Mouse (Mus musculus): ENCODE results near the gene Stk39. TPM values are rescaled to one million over a fixed set of nuclear protein-coding genes. Genes with fewer than 3 reads are reported as not detected.

The Stk39 gene
- polyA plus RNA-seq, 1 experiment, result not detected

DNA sequence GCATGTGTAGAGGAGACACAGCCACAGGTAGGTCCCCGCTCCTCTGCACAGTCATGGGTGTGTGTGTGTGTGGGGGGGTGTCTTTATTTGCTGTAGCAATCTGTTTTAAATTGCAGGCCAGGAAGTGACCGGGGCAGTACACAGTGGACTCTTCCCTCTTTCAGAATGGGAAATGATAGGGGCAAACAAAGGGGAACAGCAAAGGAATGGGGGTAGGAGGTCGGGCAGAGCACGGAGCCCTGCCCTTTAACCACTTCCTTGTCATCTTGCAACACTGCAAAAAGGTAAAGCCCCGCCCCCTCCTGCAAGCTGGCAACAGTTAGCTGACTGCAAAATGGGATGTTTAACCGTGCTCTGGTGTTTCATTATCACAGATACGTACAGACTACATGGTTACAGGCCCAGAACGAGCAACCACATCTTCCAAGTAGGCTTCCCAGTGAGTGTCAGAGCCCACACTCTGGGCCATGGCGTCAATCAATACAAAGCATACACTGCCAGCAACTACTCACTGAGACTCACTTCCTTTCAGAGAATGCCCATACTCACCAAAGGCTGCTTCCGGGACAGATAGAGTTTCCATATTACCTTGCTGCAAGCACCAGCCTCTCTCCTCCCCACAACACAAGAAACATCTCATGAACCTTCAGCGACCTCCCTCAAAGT is 89.5 kb downstream of the Stk39 start:
- H3K36me3 ChIP-seq (ENCODE audit: control insufficient read depth), result no peaks in the 10 kb centered on the region
- H3K4me1 ChIP-seq (ENCODE audit: control insufficient read depth), result peaks cover 2% of the 10 kb centered on the region; the same call in 1 of the 2 replicates
- TF ChIP-seq GATA1 (IDR thresholded peaks at IDR 0.05; ENCODE audit: low read length) (no peak), TAL1 (IDR thresholded peaks at IDR 0.05; ENCODE audit: low read length) (no peak)
- no peak overlapping the region for H3K4me3 ChIP-seq (replicated peaks)
- no peaks in the 10 kb centered on the region for H3K9me3 ChIP-seq (ENCODE audit: control insufficient read depth, low read length)
- no peaks in the 10 kb centered on the region for H3K27me3 ChIP-seq (ENCODE audit: control insufficient read depth)

DNA sequence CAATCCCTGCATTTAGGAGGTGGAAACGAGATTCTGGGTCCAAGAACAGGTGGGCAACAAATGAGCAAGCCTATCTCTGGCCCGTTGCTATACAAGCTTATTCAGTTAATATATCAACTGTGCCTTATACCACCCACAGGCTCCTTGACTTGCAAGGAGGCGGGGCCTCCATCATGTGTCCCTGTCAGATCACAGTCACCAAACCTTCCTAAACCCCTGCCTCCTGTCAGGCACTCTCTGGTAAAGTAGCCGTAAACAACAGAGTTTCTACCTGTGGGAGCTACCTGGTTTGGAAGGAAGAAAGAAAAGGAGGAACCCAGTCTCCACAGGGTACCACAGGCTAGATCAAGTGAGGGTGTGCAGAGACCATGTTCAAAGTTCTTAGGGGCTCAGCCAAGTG is 90.2 kb downstream of the Stk39 start:
- peaks cover 2% of the 10 kb centered on the region; the same call in 1 of the 2 replicates for H3K4me1 ChIP-seq (ENCODE audit: control insufficient read depth)
- H3K27me3 ChIP-seq (ENCODE audit: control insufficient read depth), result no peaks in the 10 kb centered on the region
- H3K9me3 ChIP-seq (ENCODE audit: control insufficient read depth, low read length), result no peaks in the 10 kb centered on the region
- no peaks in the 10 kb centered on the region for H3K36me3 ChIP-seq (ENCODE audit: control insufficient read depth)
- TF ChIP-seq GATA1 (IDR thresholded peaks at IDR 0.05; ENCODE audit: low read length), result no peak
- no peak for TF ChIP-seq TAL1 (IDR thresholded peaks at IDR 0.05; ENCODE audit: low read length)
- H3K4me3 ChIP-seq (replicated peaks), result no peak overlapping the region

DNA sequence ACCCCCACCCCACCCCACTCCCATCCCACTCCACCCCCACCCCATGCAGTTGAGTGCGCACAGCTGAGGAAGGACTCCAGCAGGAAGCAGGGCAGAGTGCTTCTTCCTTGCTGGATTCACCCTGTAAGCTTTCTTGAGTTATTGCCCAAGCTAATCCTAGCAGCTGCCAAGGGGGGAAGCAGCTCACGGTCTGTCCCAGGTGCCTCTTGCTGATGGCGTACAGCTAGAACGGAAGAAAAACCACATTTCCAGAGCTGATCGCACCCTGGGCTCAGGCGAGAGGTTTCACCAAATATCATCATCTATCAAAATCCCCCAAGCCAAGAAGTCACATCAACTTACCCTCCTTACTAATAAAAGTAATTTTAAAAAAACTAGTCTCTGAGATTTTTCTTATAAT is 90.9 kb downstream of the Stk39 start:
- no peaks in the 10 kb centered on the region for H3K36me3 ChIP-seq (ENCODE audit: control insufficient read depth)
- no peaks in the 10 kb centered on the region for H3K9me3 ChIP-seq (ENCODE audit: control insufficient read depth, low read length)

DNA sequence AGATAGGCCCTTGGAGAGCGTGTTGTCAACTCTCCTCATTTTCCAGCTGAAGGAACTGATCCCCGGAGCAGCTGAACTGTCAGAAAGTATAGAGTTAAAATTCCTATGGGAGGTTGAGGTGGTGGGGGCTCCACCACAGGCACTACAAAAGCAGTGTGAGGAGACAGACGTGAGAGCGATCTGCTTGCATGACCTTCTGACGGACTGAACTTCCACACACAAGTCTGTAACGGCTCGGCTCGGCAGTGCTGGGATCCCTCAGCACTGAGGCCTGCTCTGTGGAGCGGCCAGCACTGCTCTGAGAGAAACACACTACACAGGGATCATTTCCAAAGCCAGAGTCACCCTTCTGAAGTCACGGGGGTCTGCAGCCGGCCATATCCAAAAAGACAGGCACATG is 92.4 kb downstream of the Stk39 start:
- Histone ChIP-seq H3K27me3 (ENCODE audit: control insufficient read depth) (no peaks in the 10 kb centered on the region), H3K36me3 (ENCODE audit: control insufficient read depth) (no peaks in the 10 kb centered on the region), H3K4me3 (replicated peaks) (no peak overlapping the region), H3K4me1 (ENCODE audit: control insufficient read depth) (peaks cover 2% of the 10 kb centered on the region; the same call in 1 of the 2 replicates), H3K9me3 (ENCODE audit: control insufficient read depth, low read length) (no peaks in the 10 kb centered on the region)
- TF ChIP-seq GATA1 (IDR thresholded peaks at IDR 0.05; ENCODE audit: low read length) (no peak), TAL1 (IDR thresholded peaks at IDR 0.05; ENCODE audit: low read length) (no peak)

More for the DNA sequence above, 90.9 kb downstream of the Stk39 start:
- peaks cover 2% of the 10 kb centered on the region; the same call in 1 of the 2 replicates for H3K4me1 ChIP-seq (ENCODE audit: control insufficient read depth)
- H3K27me3 ChIP-seq (ENCODE audit: control insufficient read depth), result no peaks in the 10 kb centered on the region
- no peak for TF ChIP-seq TAL1 (IDR thresholded peaks at IDR 0.05; ENCODE audit: low read length)
- TF ChIP-seq GATA1 (IDR thresholded peaks at IDR 0.05; ENCODE audit: low read length), result no peak
- H3K4me3 ChIP-seq (replicated peaks), result no peak overlapping the region

DNA sequence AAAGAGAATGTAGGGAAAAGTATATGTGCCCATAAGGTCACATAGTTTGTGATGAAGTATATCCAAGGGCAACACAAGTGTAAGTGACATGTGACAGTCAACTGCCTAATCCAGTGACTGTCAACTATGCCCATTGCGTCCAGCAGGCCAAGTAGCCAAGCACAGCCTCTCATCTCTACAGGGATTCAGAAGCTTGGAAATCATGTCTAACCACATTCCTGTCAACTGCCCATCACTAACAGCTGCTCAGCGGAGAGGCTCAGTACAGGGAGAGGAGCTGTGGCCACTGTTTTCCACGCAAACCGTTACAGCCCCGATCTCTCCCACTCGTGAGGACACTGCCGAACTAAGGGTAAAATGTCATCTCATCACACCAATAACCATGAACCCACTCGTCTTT is 93.7 kb downstream of the Stk39 start:
- TF ChIP-seq TAL1 (IDR thresholded peaks at IDR 0.05; ENCODE audit: low read length) (no peak), GATA1 (IDR thresholded peaks at IDR 0.05; ENCODE audit: low read length) (no peak)
- no peak overlapping the region for H3K4me3 ChIP-seq (replicated peaks)
- peaks cover 2% of the 10 kb centered on the region; the same call in 1 of the 2 replicates for H3K4me1 ChIP-seq (ENCODE audit: control insufficient read depth)
- no peaks in the 10 kb centered on the region for H3K9me3 ChIP-seq (ENCODE audit: control insufficient read depth, low read length)
- no peaks in the 10 kb centered on the region for H3K36me3 ChIP-seq (ENCODE audit: control insufficient read depth)
- no peaks in the 10 kb centered on the region for H3K27me3 ChIP-seq (ENCODE audit: control insufficient read depth)

DNA sequence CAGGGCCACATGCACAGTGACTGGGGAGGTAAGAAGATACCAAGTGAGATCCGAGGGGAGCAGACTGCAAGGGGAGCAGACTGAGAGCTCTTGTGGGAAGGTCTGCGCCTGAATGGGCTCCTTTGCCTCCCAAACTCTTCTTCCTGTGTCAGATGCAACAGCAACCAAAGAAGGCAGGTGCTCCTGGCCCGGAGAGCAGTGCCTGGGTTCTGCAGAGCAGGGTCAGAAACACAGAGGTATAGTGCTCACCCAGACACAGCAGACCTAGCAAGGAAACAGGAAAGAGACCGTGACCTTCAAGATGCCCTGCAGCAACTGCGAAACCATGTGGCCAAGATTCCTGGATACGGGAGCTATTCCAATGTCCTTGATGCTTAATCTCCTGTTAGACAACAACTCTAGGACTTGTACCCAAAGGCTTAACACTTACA is 94.8 kb downstream of the Stk39 start:
- Histone ChIP-seq H3K27me3 (ENCODE audit: control insufficient read depth) (no peaks in the 10 kb centered on the region), H3K9me3 (ENCODE audit: control insufficient read depth, low read length) (no peaks in the 10 kb centered on the region), H3K4me3 (replicated peaks) (no peak overlapping the region), H3K4me1 (ENCODE audit: control insufficient read depth) (no peaks in the 10 kb centered on the region), H3K36me3 (ENCODE audit: control insufficient read depth) (no peaks in the 10 kb centered on the region)
- TF ChIP-seq GATA1 (IDR thresholded peaks at IDR 0.05; ENCODE audit: low read length), result no peak
- TF ChIP-seq TAL1 (IDR thresholded peaks at IDR 0.05; ENCODE audit: low read length), result no peak

DNA sequence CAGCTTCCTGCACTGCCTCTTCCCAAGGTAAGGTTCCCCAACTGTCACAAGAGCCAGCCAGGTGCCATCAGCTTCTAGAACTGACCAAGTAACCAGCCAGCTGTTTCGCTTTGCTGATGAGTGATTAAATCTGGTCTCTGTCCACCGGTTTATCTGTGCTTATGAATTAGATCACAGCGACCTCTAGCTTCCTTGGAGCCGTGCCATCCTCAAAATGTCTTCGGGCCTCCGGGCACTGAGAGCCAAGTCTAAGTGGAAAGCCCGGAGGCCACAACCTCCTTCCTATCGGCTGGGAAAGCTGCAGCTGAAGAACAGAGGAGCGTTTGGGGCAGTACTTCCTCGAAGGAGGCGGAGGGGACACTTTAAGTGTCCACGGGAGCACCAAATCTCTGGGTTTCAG is 95.4 kb downstream of the Stk39 start:
- Histone ChIP-seq H3K4me3 (replicated peaks) (no peak overlapping the region), H3K36me3 (ENCODE audit: control insufficient read depth) (no peaks in the 10 kb centered on the region), H3K4me1 (ENCODE audit: control insufficient read depth) (no peaks in the 10 kb centered on the region), H3K9me3 (ENCODE audit: control insufficient read depth, low read length) (no peaks in the 10 kb centered on the region), H3K27me3 (ENCODE audit: control insufficient read depth) (no peaks in the 10 kb centered on the region)
- no peak for TF ChIP-seq TAL1 (IDR thresholded peaks at IDR 0.05; ENCODE audit: low read length)

DNA sequence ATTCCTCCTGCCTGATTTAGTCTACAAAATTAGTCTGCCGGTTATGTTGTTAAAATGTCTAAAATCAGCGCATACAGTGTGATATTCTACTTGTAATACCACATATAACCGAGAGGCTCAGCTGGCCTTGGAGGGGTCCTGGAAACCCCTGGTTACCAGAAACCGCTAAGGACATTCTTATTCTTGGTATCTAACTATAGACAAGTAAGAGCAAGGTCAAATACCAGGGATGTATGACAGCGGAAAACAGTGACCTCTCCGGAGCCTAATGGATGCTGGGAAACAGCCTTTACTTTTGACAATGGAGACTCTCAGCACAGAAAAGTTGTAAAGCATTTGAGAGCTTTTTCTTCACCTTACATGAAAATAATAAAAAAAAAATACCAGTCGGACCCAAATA is 97.9 kb downstream of the Stk39 start:
- Histone ChIP-seq H3K4me1 (ENCODE audit: control insufficient read depth) (no peaks in the 10 kb centered on the region), H3K36me3 (ENCODE audit: control insufficient read depth) (no peaks in the 10 kb centered on the region), H3K4me3 (replicated peaks) (no peak overlapping the region), H3K27me3 (ENCODE audit: control insufficient read depth) (no peaks in the 10 kb centered on the region), H3K9me3 (ENCODE audit: control insufficient read depth, low read length) (no peaks in the 10 kb centered on the region)
- TF ChIP-seq TAL1 (IDR thresholded peaks at IDR 0.05; ENCODE audit: low read length) (no peak), GATA1 (IDR thresholded peaks at IDR 0.05; ENCODE audit: low read length) (no peak)

DNA sequence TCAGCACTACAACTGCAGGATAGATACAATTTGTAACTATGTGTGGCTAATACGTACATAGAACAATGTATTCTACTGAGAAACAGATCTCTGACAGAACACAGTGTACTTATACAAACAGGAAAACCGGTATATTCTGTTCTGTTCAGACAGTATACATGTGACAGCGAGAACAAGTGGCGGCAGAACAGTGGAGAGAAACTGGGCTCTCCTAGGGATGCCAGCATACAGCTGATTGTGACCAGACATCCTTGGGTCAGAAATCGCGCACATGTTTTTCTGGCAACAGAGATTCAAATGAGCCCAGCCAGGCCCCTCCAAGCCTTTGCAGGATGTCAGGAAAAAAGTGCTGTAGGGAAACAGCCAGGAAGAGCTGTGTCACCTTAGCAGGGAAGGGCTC is 100.2 kb downstream of the Stk39 start:
- no peaks in the 10 kb centered on the region for H3K9me3 ChIP-seq (ENCODE audit: control insufficient read depth, low read length)
- TF ChIP-seq GATA1 (IDR thresholded peaks at IDR 0.05; ENCODE audit: low read length), result no peak
- TF ChIP-seq TAL1 (IDR thresholded peaks at IDR 0.05; ENCODE audit: low read length), result no peak
- no peaks in the 10 kb centered on the region; the same call in 1 of the 2 replicates for H3K27me3 ChIP-seq (ENCODE audit: control insufficient read depth)
- H3K4me3 ChIP-seq (replicated peaks), result no peak overlapping the region
- no peaks in the 10 kb centered on the region for H3K36me3 ChIP-seq (ENCODE audit: control insufficient read depth)
- no peaks in the 10 kb centered on the region for H3K4me1 ChIP-seq (ENCODE audit: control insufficient read depth)

DNA sequence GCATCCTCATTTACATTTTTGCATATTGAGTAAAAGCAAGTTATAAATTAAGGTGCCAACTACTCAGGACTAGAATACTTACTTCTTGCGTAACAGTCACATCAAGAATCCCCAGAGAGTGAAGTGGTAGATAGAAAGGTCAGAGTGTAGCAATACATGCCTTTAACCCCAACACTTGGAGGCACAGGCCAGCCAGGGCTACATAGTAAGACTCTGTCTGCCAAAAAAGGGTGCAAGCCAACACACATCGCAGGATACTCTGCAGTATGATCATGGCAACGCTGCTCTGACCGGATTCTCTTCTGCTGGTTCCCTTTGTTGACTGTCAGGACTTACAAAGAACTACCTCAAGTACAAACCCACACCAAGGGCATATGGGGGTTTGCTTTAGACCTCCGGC is 101.7 kb downstream of the Stk39 start:
- no peak overlapping the region for H3K4me3 ChIP-seq (replicated peaks)
- H3K27me3 ChIP-seq (ENCODE audit: control insufficient read depth), result peaks cover 5% of the 10 kb centered on the region
- no peaks in the 10 kb centered on the region for H3K36me3 ChIP-seq (ENCODE audit: control insufficient read depth)
- no peaks in the 10 kb centered on the region for H3K9me3 ChIP-seq (ENCODE audit: control insufficient read depth, low read length)
- TF ChIP-seq TAL1 (IDR thresholded peaks at IDR 0.05; ENCODE audit: low read length), result no peak
- no peak for TF ChIP-seq GATA1 (IDR thresholded peaks at IDR 0.05; ENCODE audit: low read length)
- no peaks in the 10 kb centered on the region for H3K4me1 ChIP-seq (ENCODE audit: control insufficient read depth)

Measured in erythroblast, embryonic 14.5 days (primary cell).